Mouse (Mus musculus): ENCODE data around the gene Mier1.
"Not testable (repeated sequence)": the region's sequence is repeated elsewhere in the genome, so short reads cannot be mapped to it uniquely, and the experiment has no call there.

Mier1 gene

DNA sequence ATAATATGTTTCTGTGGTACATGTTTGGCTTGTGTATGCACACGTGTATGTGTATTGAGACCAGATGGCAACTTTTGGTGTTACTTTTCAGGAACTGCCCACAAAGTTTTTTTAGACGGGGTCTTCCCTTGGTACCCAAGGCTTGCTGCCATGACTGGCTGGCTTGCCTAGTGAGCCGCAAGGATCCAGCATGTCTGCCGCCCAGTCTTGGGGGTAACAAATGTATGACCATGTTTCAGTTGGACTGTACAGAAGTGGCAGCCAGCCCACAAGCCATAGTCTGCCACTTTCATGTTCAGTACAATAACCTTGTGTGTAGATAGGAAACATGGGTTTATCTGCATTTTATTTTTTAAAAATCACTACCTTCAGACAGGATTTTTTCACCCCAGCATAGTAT lies 44.6 kb downstream of the Mier1 start:
- in situ Hi-C loops (cut with MboI, MseI) = no loop called here

DNA sequence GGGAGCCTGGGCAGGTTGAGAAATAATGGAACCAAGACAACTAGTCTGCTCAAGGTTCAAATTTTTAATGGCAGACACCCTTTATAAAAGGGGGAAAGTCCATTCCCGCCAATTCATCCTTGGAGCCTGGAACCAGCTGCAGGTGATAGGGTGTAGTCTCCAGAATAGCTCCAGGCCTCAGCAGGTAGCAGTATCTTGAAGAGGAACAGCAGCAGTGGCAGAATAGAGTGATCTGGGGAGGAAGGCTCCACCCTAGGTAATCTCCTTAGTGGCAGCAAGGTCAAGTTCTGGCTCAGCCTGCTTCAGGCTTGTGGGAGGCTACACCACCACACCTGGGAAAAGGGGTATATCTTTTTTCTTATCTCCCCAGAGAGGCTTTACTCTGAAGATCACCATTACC lies 52.0 kb downstream of the Mier1 start:
- in situ Hi-C loops (cut with MboI, MseI) = not testable (repeated sequence)

DNA sequence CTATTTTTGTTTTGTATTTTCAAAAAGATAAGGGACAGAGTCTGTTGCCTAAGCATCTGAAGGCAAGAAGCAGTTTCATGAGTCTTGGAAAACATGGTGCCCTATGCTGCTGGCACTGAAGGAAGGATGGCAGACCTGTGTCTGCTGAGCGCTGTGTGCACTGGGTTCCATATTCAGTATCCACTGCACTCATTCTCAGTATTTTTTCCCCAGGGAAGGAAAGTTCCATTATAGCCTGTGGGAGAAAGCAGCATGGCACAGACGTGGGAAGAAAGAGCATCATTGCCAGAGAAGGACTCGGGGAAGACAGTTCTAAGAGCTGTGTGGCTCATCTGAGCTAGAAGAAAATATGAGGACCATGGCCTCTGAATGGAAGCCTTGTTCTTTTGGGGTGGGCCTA lies 57.1 kb downstream of the Mier1 start:
- in situ Hi-C loops (cut with MboI, MseI) = loop anchor here in 1 of 2 experiments (10.0 kb wide), 1 partner anchor 394 kb away; no protein-coding TSS in a partner anchor

DNA sequence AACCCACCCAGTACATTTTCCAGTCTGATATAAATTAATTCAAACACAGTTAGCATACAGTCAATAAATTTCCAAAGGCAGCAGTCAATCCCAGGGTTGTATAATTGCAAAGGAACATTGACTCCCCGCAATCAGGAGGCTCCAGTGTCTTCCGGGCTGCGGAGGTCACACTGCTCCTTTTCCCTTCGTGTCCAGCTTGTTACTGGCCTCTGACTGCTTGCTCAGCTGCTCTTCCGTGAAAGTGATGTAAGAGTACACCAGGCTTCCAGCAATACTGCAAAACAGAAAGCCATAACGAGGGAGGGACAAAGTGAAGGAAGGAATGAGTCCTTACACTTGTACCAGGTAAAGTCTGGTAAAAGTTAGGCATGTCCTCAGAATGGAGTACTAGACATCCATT lies 59.3 kb downstream of the Mier1 start:
- in situ Hi-C loops (cut with MboI, MseI) = loop anchor here in 1 of 2 experiments (10.0 kb wide), 1 partner anchor 391 kb away; no protein-coding TSS in a partner anchor

DNA sequence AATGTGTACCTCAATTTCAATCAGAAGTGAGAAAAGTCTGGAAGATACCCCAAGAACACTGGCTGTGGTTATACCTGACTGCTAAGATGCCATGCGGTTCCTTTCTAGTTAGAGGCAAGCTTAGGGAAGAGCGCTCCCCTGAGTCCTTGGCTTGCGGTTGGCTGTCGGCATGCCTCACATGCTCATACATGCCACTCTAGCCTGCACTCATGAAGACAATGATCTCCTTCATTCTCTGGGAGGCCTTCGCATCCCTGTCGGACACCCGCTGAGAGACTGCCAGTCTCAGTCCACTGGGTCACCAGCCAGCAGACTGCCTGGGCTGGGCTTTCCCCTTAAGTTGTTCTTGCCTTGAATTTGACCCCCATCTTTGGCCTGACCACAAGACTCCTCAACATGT lies 59.8 kb downstream of the Mier1 start:
- in situ Hi-C loops (cut with MboI, MseI) = loop anchor here in 1 of 2 experiments (10.0 kb wide), 1 partner anchor 391 kb away; no protein-coding TSS in a partner anchor

DNA sequence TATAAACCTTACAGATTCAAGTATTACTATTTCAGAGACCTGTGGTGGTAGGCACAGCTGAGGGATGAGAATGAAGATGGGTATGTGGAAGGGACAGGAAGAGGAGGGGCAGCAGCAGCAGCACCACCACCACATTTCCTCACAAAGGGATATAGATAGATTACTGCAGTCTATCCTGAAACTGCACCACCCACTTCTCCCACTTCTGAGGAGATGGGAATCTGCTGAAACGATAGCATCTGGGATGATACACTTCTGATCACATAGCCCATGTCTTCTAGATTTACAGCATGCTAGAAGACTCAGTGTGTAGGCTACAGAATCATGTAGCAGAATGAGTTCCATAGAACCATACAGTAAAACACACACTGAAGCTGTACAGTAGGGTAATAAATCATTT lies 63.5 kb downstream of the Mier1 start:
- in situ Hi-C loops (cut with MboI, MseI) = loop anchor here in 1 of 2 experiments (10.0 kb wide), 1 partner anchor 387 kb away; no protein-coding TSS in a partner anchor

DNA sequence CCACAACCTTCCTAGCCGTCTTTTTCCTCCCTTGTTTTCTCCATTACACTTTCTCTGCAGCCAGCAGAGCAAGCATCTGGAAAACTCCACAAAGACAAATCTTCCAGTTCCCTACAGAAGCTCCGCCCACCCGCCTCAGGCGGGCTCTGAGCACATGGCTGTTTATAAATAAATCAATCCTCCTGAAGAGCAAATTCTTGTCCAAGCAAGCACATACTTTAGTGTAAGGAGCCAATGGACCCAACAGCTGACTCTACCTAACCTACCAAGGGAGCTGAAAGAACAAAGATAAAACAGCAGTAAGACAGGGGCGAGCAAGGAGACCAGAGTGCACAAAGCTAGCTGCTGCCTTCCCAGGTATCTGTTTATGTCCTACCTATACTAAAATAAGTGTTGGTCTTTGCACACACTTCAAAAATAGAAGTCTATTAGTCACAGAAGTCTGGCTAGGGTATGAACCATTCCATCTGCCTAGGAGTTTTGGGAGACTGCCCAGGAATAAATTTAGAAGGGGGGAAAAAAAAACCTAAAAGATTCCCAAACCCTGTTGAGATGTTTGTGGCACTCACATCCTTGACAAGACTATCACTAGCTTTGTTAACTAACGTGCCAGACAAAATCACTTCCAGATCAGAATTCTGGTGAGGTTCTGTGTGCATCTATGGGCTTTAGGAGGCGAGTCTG lies 64.6 kb downstream of the Mier1 start:
- in situ Hi-C loops (cut with MboI, MseI) = loop anchor here in 1 of 2 experiments (10.0 kb wide), 1 partner anchor 386 kb away; no protein-coding TSS in a partner anchor

DNA sequence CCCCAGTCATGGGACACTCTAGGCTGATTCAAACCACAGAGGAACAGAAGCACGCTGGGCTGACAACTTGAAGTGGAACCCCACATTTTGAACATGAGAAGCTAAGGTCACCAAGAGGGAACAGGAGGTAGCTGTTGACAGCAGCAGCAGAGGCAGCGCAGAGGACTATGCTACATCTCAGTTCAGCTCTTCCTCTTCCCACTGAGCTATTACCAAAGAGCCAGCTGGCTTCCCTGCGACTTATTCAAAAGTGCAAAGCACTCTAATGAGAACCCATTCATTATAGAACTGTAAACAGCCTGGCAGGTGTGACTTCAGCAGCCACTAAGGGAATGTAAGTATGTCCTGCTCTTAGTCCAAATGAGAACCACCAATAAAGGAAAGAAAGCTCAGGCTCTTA lies 65.4 kb downstream of the Mier1 start:
- in situ Hi-C loops (cut with MboI, MseI) = loop anchor here in 1 of 2 experiments (10.0 kb wide), 1 partner anchor 385 kb away; no protein-coding TSS in a partner anchor

DNA sequence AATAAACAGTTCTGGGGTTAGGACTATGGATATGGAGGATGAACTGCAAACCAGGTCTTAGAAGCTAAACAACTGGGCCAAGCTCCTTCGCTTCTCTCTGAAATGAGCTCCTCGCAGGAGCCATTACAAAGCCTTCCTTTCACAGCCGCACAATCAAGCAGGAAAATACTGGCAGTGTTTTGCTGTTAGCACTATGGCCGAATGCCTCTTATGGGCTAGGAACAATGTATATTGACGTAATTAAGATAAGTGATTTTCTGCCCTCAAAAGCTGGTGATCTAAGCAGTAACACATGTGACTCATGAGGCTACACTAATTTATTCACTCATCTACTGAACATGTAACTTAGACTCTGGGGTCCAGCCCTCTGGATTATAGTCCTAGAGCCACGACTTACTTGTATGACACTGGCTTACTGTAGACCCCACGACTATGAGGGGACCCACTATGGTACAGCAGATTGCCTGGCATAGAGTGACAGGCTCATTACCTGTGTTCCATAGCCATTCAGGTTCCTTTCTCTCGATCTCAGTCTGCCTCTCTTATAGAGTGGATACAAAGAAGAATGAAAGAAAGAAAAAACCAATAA lies 66.2 kb downstream of the Mier1 start:
- in situ Hi-C loops (cut with MboI, MseI) = no loop called here

DNA sequence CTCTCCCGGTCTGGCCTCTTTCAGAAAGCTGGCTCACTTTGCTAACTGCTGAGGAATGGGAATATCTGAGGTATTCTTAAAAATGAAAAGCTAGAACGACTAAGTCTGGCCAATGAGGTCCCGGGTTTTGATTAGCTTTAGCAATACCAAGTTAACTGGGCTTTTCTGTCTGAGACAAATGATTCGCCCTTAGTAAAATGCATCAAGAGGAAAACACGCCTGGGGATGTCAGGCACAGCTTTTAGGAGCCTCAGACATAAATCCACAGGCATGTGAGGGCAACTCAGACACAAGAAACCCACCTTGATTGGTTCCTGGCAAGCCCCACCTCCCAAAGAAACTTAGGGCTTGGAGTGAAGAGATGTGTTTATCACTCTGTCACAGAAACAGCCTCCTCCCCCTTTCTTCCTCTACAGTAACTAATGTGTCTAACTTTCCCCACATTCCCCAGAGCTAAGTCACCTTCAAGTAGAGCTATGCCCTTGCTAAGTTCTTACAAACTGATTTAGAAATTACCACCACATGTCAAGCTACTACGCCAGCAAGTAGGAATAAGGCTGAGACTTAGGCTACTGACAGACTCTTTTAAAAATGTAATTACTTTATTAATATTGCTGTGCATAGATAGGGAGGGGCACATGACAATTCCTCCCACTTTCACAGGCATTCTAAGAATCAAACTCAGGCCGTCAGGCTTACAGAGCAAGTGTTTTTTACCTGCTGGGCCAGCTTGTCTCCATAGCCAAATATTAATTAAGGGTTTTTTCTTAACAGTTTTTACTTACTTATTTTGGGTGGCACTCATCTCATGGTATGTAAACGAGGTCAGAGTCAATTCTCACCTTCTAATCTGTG lies 74.8 kb downstream of the Mier1 start:
- in situ Hi-C loops (cut with MboI, MseI) = no loop called here

DNA sequence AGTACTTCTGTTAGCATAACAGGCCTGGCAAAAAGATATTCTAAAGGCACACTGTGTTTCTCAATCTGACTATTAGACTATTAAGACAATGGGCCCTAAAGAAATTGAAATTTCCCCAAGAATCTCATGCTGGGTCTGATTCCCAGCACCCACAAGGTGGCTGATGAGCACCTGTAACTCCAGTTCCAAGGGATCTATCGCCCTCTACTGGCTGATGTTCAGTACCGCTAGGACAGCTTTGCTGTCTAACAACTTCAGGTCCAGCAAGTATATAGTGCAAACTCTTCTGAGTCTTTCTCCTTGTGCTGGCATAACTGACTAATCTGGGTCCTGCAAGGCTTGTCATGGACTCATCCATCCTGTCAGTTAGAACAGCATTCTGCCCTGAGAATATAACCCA lies 78.2 kb downstream of the Mier1 start:
- in situ Hi-C loops (cut with MboI, MseI) = no loop called here

DNA sequence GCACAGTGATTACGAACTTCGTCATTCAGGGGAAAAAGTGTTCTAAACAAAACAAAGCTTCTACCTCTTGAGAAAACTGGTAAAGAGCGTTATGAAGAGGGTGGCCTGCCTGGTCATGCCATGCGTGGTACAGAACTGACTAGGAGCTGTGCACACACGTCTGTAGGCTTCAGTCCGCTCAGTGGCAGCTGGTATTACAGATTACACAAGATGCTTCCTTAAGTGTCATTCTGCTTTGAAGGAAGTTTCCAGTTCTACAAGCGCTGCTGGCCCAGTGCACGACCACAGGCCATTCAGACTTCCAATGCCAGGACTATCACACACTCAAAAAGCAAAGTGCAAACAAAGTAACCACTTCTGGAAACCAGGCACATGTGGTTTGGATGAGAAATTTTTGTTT lies 83.2 kb downstream of the Mier1 start:
- in situ Hi-C loops (cut with MboI, MseI) = no loop called here

DNA sequence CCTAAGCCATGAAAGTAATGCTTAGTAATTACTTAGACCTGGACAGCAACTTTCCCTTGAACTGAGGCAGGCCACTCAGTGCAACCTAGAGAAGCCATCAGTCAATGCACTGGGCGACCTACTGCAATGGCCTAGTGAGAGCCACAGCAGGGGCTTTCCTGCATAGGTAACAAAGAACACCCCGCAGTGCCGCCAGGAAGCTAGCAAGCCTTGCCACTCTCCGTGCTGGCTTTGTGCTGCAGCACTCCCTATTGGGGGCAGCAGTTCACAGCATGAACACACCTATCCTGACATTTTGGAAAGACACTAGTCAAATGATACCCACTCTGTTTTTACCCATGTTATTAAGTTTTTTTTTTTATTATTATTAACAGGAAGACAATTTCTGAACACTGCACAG lies 84.9 kb downstream of the Mier1 start:
- in situ Hi-C loops (cut with MboI, MseI) = no loop called here

DNA sequence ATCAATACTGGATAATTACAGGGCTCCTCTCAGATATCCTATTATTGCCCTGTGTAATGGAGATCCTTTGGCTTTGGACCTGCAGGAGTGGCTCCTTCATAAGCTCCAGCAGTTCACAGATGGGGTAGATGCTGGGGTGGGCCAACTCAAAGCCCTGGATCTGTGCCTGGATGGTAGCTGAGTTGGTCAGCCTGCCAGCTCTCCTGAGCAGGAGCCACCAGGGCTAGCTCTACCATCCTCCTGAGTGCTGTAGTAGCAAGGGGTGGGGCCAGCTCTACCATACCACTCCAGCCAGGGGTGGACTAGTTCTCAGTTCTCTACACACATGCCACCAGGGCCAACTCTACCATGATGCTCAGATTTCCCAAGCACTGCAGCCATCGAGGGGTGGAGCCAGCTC lies 85.9 kb downstream of the Mier1 start:
- in situ Hi-C loops (cut with MboI, MseI) = loop anchor here in 1 of 2 experiments (25.0 kb wide), 1 partner anchor 1838 kb away; no protein-coding TSS in a partner anchor

DNA sequence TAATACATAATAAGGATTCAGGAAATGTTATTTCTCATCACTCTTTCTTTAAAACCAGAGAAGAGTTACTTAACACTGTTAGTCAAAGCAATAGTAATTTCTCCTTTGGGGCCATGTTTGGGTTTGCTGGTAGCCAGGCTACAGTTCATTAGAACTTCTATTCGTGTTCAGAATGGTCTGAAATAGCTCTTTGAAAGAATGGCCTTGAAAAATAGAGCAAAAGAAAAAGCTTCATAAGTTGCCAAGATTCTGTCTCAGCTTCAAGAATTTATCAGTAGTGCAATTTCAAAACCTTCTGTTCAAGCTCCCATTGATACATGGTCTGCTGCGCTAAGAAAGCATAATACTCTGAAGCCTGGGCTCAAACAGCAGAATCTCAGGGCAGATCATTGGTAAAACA lies 89.5 kb downstream of the Mier1 start:
- in situ Hi-C loops (cut with MboI, MseI) = loop anchor here in 1 of 2 experiments (25.0 kb wide), 1 partner anchor 1841 kb away; no protein-coding TSS in a partner anchor

DNA sequence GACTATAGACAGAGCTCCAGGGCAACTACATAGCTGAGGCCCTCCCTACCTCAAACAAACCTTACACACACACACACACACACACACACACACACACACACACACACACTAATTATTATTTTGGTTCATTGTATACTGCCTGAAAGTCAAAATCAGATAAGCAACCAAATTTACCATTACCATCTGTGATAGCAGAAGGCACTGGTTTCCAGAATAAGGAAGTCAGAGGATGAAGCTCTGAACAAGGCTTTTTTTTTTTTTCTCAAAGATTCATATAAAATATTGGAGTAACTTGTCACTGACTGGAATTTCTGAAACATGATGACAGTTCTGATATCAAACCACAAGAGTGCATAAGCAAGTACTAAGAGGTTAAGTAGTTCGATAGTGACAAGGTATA lies 94.4 kb downstream of the Mier1 start:
- in situ Hi-C loops (cut with MboI, MseI) = loop anchor here in 1 of 2 experiments (25.0 kb wide), 1 partner anchor 1846 kb away; no protein-coding TSS in a partner anchor

DNA sequence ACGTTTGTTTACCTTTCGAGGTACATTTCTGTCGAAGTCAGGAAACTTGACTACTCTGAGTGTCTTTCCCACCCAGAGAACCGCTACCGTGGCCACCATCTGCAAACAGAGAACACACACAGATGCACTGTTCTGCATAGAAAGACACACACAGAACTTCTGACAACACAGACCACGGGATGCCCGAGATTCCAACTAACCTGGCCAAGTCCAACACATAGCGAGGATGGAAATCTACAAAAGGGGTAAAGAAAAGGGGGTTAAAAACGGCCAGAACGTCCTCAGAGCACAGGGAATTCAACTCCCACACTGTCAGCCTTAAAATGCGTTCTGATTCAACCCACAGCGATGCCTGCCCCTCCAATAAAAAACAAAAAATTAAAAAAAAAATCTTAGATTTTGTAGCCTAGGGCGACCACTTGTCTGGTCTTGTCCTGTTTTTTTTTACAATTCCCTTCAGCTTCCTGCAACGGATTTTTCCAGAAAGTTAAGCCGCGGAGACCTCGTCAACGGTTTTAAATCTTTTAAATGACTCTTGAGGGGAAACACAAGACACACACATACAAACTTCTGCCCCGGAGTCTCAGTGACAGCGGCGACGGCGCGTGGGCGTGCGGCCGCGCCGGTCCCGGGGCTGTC lies 99.8 kb downstream of the Mier1 start:
- in situ Hi-C loops (cut with MboI, MseI) = loop anchor here in 1 of 2 experiments (10.0 to 25.0 kb wide), 2 partner anchors 1709 to 1852 kb away; no protein-coding TSS in a partner anchor

DNA sequence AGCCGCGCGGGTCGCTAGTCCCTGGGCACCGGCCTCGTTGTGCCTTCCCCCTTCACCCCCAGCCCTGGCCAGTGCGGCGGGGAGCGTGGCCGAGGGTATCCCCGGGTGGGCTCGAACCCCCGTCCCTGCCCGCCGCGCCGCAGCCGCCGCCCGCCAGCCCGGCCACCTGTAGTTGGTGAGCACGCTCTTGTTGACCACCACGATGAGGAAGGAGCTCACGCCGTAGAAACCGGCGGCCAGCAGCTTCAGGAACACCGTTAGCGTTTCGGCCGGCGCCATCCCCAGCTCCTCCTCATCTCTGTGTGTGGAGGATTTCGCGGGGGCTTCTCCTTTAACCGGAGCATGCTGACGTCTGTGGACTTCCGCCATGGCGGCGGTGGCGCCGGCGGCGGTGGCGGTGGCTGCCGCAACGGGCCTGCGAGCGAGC lies 100.3 kb downstream of the Mier1 start:
- in situ Hi-C loops (cut with MboI, MseI) = loop anchor here in 1 of 2 experiments (10.0 to 25.0 kb wide), 2 partner anchors 1710 to 1852 kb away; no protein-coding TSS in a partner anchor

Measured in T-helper 17 cell (primary cell).